16 mouse cellular contexts compared by ENCODE assay signal in the genomic region with DNA sequence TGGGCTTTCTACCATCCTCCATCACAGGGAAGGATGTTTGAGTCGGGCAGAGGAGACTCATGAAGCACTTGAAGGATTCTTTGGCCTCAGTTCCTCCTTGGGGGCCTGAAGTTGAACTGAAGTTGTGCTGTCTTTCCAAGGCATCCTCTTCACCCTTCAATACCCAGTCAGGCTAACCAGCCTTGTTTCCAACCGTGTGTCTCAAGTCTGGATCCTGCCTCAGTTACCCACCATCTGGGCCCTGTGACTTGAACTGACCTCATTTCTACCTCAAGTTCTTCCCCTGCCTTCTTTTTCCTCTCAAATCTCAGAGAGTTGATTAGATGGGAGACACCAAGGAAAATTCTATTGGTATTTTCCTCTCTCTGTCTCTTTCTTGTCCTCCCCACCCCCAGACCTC. TPM values are rescaled to one million over a fixed set of nuclear protein-coding genes. Genes with fewer than 3 reads are reported as not detected.
"Had no signal": no experiment of that assay in that cellular context is flagged by ENCODE, and none has a peak within 500 bp of the region (broad histone marks: within the 10 kb centered on the region; RNA-seq: fewer than 3 reads in every experiment).

No protein-coding gene starts in this region.

- DNase-seq: retina, postnatal 1 day; right cerebral cortex, adult 18-20 months; right cerebral cortex, postnatal 14 days; right cerebral cortex, postnatal 25 days; right cerebral cortex, postnatal 4 days; spleen, adult 18-20 months; thymus, adult 18-20 months; thymus, adult 2 months; thymus, postnatal 14 days; thymus, postnatal 25 days; thymus, postnatal 36 days; thymus, postnatal 4 days had no signal

- H3K27me3 ChIP-seq: neural tube, embryonic 13.5 days; neural tube, embryonic 15.5 days; stomach, embryonic 15.5 days had no signal

- H3K4me2 ChIP-seq: neural tube, embryonic 13.5 days; neural tube, embryonic 15.5 days; stomach, embryonic 15.5 days had no signal

- H3K4me3 ChIP-seq: neural tube, embryonic 13.5 days; neural tube, embryonic 15.5 days; stomach, embryonic 15.5 days had no signal

RNA-seq across cellular contexts. Expression of gene Igfbp2, which starts 36.2 kb away (rescaled TPM):
- total RNA-seq: neutrophil, adult 5-6 weeks had no signal
